Mouse (Mus musculus): ENCODE results near the gene Ddn.

Ddn gene

GRCm38 (mm10) chr15:98809390-98809789 lies at the start of gene Ddn:
Ddn (minus strand) TSS chr15:98809490.
- DNase-seq (ENCODE audit: low read depth, low spot score), result no peak

GRCm38 (mm10) chr15:98854214-98854613 lies 44.9 kb upstream of the Ddn start:
- DNase-seq (ENCODE audit: low read depth, low spot score), result no peak

- DNase-seq (ENCODE audit: low read depth, low spot score), result no peak
Observed at GRCm38 (mm10) chr15:98853161-98853937, 44.1 kb upstream of the Ddn start.

- DNase-seq (ENCODE audit: low read depth, low spot score), result no peak
Observed at GRCm38 (mm10) chr15:98852733-98853132, 43.4 kb upstream of the Ddn start.

GRCm38 (mm10) chr15:98852071-98852470 lies 42.8 kb upstream of the Ddn start:
- no peak for DNase-seq (ENCODE audit: low read depth, low spot score)

GRCm38 (mm10) chr15:98851229-98851818 lies 42.0 kb upstream of the Ddn start:
- DNase-seq (ENCODE audit: low read depth, low spot score), result no peak

- no peak for DNase-seq (ENCODE audit: low read depth, low spot score)
Observed at GRCm38 (mm10) chr15:98850668-98851067, 41.4 kb upstream of the Ddn start.

- no peak for DNase-seq (ENCODE audit: low read depth, low spot score)
Observed at GRCm38 (mm10) chr15:98849956-98850600, 40.8 kb upstream of the Ddn start.

GRCm38 (mm10) chr15:98849165-98849564 lies 39.9 kb upstream of the Ddn start:
- no peak for DNase-seq (ENCODE audit: low read depth, low spot score)

GRCm38 (mm10) chr15:98846140-98846539 lies 36.9 kb upstream of the Ddn start:
- DNase-seq (ENCODE audit: low read depth, low spot score), result no peak

GRCm38 (mm10) chr15:98845149-98845548 lies 35.9 kb upstream of the Ddn start:
- no peak for DNase-seq (ENCODE audit: low read depth, low spot score)

- no peak for DNase-seq (ENCODE audit: low read depth, low spot score)
Observed at GRCm38 (mm10) chr15:98843595-98844223, 34.4 kb upstream of the Ddn start.

GRCm38 (mm10) chr15:98839671-98840585 lies 30.6 kb upstream of the Ddn start:
- DNase-seq (ENCODE audit: low read depth, low spot score), result no peak

GRCm38 (mm10) chr15:98839161-98839560 lies 29.9 kb upstream of the Ddn start:
- DNase-seq (ENCODE audit: low read depth, low spot score), result no peak

- DNase-seq (ENCODE audit: low read depth, low spot score), result no peak
Observed at GRCm38 (mm10) chr15:98837743-98838103, 28.4 kb upstream of the Ddn start.

GRCm38 (mm10) chr15:98837006-98837742 lies 27.9 kb upstream of the Ddn start:
- DNase-seq (ENCODE audit: low read depth, low spot score), result no peak

- no peak for DNase-seq (ENCODE audit: low read depth, low spot score)
Observed at GRCm38 (mm10) chr15:98835291-98835690, 26.0 kb upstream of the Ddn start.

- no peak for DNase-seq (ENCODE audit: low read depth, low spot score)
Observed at GRCm38 (mm10) chr15:98834059-98834458, 24.8 kb upstream of the Ddn start.

GRCm38 (mm10) chr15:98833281-98833680 lies 24.0 kb upstream of the Ddn start:
- DNase-seq (ENCODE audit: low read depth, low spot score), result no peak

- DNase-seq (ENCODE audit: low read depth, low spot score), result peak; percentile 59
Observed at GRCm38 (mm10) chr15:98832161-98833058, 23.1 kb upstream of the Ddn start.

Measured in 3T3-L1 (cell line).